Mouse (Mus musculus) gastrocnemius, postnatal 36 days (tissue): ENCODE results near the gene Akap5. TPM values are rescaled to one million over a fixed set of nuclear protein-coding genes. Genes with fewer than 3 reads are reported as not detected.
A peak's percentile ranks its signal among the peaks of the same experiment; 100 is the strongest.

ENCODE experiments used
- DNase-seq, 2 experiments: peaks; one replicate each; pipeline ENCODE4 v3.0.0; 2022
- intact Hi-C: fragments of 180-260 bp; cut with DNase I; formaldehyde crosslinking; loops from one replicate; pipeline ENCODE4 v1.15.1; 2025
- total RNA-seq, 2 experiments: library from RNA; stranded (reverse); gene quantifications; 2 replicates each; pipeline ENCODE4 v1.2.3; 2021

Akap5 gene
- total RNA-seq, 2 experiments from 2014 or later: 0.22 to 0.84 TPM

DNA sequence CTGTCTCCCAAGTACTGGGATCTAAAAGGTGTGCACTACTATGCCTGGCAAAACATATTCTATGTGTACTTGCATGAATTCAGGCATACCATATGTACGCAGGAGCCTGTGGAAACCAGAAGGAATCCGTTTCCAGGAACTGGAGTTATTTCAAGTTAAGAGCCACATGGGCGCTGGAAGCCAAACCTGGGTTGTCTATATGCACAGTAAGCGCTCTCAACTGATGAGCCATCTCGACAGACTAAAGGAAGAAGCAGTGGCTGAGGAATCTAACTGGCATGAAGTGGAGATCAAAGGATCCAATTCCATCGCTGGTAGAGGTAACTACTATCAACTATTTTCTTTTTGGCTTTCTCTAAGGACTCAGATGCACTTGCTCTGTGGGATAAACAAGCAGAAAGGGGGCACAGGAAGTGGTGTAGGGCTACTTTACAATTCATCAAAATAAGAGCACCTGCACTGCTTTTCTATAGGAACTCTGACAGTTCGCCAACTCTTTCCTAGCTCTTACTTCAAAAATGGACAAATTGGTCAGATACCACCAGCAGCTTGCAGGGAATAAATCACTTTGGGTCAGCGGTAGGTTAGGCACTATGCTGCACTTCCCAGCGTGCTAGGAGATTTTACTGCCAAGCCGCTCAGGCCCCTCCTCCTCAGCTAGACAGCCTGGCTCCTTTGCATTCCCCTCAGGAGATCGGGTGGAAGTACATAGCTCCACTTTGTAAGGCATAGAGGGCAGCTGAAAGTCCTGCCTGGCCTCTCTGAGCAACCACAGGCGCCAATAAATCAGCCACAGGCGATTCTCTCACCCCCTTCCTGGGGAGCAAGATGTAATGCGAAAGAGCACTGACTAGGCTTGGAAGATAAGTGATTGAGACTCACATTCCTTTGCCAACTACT, 42.7 kb downstream of the Akap5 start:
- intact Hi-C loops: no loop called here
- DNase-seq: no peak

GRCm38 (mm10) chr12:76368201-76368789, 43.6 kb downstream of the Akap5 start:
- intact Hi-C loops: no loop called here
- DNase-seq: no peak

DNA sequence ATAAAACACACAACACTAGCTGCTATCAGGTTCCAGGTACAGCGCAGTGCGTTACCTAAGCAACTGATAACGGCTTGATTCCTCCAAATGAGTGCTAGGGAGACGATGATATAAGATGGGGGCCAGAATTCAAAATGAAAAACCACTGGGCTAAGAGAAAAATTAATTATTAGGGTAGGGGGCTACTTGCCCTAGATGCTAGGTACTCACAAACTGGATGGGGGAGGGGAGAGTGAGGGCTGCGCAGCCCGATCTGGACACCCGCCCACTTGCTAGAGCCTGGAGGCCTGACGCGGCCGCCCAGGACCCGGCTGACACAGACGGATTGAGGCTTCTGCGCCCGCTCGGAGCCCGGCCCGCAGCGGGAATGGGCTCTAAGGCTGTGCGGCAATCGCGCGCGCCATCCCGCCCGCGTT, 44.1 kb downstream of the Akap5 start:
- intact Hi-C loops: no loop called here
- DNase-seq: peak in 1 of 2 experiments; percentile 25

DNA sequence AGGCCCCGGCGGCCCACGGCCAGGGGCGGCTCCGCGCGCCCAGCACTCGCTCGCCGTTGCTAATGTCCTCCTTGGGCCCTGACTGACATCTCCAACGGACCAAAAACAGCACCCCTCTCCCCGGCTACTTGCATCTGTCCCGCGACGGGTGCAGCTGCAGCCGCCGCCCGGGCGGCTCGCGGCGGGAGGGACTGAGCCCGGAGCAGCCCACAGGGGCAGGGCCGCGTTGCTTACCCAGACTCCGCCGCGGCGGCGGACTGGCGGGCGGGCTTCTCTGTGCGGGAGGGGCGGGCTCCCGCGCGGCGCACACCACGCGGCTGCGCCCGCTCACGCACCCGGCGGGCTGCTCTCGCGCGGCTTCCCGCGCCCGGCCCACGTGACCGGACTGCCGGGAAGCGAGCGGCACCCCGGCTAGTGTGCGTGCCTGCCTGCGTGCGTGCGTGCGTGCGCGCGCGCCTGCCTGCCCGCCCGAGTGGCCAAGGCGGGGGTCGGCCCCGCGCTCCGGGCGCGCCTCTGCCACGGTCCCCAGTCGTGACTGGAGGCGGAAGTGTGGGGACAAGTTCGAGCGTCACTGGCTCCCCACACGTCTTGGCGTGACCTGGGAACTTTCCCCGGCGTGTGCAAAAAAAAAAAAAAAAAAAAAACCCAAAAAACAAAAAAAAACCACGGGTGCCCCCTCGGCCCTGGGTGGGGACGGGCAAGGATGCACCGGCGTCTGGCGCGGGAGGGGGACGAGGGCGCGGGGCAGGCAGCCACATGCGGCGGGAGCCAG, 44.7 kb downstream of the Akap5 start, which contains the start of gene Zbtb25:
Gene Zbtb25, minus strand, starts transcription at position 397 of the 772 bp plus-strand sequence.
- DNase-seq: peak; percentile 74 to 76
- intact Hi-C loops: no loop called here

GRCm38 (mm10) chr12:76369978-76370830, 45.5 kb downstream of the Akap5 start, which contains the start of gene Zbtb1:
Zbtb1 (plus strand) TSS chr12:76370266.
- intact Hi-C loops: loop anchor here (2.0 kb wide), 1 partner anchor 35 kb away; the partner anchor contains the start of gene Hspa2
- DNase-seq: peak; percentile 69 to 80

- DNase-seq: peak; percentile 75 to 78
Observed at GRCm38 (mm10) chr12:76370831-76371571, 46.3 kb downstream of the Akap5 start.

DNA sequence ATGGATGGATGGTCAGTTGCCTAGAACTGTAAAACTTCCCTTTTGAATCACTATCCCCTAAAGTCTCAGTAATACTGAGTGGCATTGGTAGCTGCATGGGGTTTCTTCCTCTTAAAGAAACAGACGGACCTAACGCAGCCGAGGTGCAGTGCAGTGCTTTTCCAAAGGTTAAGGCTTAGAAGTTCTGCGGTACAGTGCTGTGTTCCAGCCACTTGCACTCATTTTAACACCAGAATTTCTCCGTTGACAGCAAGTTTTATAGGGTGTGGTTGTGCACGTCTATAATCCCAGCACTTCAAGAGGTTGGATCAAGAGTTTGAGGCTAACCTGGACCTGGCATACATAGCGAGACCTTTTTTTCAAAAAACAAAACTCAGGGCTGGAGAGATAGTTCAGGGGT, 47.4 kb downstream of the Akap5 start:
- DNase-seq: no peak
- intact Hi-C loops: no loop called here

More at GRCm38 (mm10) chr12:76370831-76371571, 46.3 kb downstream of the Akap5 start:
- intact Hi-C loops: loop anchor here (2.0 kb wide), 1 partner anchor 34 kb away; the partner anchor contains the start of gene Hspa2

DNA sequence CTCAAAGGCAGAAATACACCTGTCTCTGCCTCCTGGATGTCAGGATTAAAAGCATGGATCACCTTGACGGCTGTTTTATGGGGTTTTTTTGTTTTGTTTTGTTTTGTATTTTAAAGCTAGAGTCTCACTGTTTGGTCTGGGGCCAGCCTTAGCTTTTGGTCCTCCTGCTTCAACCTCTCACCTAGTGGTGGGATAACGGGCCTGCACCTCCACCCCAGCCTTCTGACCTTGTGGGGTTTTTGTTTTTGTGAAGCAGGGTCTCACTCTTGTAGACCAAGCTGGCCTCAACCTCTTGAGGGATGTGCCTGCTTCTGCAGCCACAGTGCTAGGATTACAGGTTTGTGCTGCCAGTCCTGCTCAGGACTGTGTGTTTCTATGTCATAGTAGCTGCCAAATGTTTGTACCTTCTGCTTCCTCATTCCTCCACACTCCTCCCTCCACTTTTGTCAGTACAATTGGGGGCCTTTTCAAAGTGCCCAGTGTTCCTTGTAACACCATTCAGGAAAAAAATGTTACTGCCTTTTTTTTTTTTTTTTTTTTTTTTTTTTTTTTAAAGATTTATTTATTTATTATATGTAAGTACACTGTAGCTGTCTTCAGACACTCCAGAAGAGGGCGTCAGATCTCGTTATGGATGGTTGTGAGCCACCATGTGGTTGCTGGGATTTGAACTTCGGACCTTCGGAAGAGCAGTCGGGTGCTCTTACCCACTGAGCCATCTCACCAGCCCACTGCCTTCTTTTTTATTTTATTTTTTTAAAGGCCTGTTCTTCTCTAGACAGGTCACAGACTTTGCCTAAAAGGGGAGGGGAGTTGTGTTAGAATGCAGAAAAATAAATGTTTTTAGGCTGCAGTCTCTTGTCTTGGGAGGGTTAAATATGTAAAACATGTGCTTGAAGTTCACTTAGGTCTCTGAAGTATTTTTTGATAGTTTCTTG, 48.5 kb downstream of the Akap5 start:
- DNase-seq: no peak
- intact Hi-C loops: no loop called here

GRCm38 (mm10) chr12:76373991-76374390, 49.3 kb downstream of the Akap5 start:
- intact Hi-C loops: no loop called here

DNA sequence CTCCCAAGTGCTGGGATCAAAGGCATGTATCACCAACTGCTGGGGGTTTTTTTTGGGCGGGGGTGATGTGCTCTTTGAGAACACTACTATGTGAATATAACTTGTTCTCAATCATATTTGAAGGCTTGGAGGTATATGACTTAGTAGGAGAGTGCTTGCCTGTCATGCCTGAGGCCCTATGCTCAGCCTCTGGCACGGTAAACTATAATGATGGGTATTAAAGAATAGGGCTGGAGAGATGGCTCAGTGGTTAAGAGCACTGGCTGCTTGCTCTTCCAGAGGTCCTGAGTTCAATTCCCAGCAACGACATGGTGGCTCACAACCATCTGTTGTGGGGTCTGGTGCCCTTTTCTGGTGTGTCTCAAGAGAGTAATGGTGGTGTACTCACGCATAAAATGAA, 50.2 kb downstream of the Akap5 start:
- no peak for DNase-seq
- intact Hi-C loops: no loop called here

More at GRCm38 (mm10) chr12:76373991-76374390, 49.3 kb downstream of the Akap5 start:
- no peak for DNase-seq

GRCm38 (mm10) chr12:76375506-76375905, 50.8 kb downstream of the Akap5 start:
- intact Hi-C loops: no loop called here
- DNase-seq: no peak

- intact Hi-C loops: no loop called here
- DNase-seq: no peak
Observed at GRCm38 (mm10) chr12:76376649-76377048, 52.0 kb downstream of the Akap5 start.

DNA sequence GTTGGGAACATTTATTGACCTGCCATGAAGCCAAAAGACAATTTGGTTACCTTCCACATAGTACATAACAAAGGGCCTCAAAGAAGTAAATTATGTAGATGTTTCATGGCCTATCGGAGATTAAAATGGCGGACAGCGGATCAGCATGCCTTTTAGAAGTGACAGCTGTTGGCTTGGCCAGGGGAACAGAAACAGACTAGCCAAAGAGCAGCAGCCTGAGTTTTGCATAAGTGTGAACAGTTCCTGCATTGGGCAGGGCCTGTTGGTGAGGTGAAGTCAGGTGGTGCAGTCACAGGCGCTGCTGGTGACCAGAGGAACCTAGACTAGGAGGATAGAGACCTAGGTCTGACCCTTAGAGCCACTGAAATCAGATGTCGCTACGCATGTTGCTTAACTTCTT, 52.4 kb downstream of the Akap5 start:
- no peak for DNase-seq
- intact Hi-C loops: no loop called here

DNA sequence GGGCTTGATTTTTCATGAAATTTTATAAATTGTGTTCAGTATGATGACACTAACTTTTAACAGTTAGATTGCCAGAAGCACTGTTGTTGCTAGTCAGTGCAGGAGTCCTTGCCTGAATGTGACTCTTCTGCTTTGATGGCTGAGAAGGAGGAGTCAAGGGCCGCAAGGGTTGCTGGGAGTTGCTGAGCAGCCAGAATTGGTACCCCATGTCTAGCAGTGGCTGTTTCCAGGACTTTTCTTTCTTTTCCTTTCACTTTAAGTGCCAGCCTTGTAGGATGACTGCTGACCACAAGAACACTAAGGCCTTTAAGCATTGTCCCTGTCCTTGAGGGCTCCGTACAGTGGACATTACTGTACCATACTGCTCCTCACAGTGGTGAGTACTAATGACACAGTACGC, 53.0 kb downstream of the Akap5 start:
- intact Hi-C loops: no loop called here
- DNase-seq: no peak

GRCm38 (mm10) chr12:76378556-76378955, 53.9 kb downstream of the Akap5 start:
- no peak for DNase-seq
- intact Hi-C loops: no loop called here

DNA sequence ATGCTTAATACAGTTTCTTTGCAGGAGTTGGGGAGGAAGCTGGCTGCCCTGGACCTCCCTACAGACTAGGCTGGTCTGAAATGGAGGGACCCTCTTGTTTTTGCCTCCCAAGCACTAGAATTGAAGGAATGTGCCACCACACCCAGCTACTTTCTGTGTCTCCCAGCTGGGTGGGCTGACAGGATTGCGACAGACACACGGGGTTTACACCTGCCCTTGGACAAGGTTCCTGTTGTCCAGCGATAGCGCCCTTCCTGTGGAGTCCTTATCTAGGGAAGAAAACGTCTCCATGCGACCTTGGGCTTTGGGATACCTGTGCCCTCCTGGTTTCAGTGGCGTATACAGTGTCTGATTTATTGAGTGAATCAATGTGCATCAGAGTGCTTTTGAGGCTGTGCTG, 55.5 kb downstream of the Akap5 start:
- DNase-seq: no peak
- intact Hi-C loops: no loop called here
